Comparison of ENCODE assay signal across 25 mouse cellular contexts in the genomic region with DNA sequence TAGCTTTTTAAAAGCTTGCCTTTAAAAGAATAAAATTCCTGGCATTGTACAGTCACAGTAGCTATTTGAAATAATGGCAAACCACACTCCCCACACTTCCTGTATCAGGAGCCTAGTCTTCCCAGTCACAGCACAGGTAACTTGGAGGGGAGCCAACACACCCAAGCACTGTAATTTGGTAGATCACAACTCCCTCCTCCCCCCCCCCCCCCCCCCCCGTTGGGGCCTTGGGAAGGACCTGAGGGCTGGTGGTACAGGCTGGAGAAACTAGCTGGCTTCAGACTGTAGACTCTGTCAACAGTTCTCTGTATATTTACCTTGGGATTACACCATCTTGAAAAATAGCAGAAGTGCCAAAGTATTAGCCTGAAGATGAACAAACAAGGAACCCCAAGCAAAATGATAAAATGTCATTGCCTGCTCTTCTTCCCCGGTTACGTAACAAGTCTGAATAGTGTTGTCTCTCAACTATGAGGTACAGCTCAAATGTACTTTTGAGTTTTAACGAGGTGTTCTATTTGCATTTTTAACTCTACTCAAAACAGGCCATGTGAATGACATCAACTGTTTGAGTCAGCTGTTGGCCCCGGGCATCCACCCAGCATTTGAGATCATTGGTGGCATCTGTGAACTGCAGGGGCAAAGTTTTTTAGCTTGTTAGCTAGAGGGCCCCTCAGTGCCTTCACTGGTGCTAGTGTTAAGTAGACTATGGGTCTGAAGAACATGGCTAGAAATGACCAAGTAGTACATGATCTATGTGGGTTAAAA. TPM values are rescaled to one million over a fixed set of nuclear protein-coding genes. Genes with fewer than 3 reads are reported as not detected.
DNase-seq lines count a peak whose midpoint lies in the region; ATAC-seq and TF ChIP-seq lines count a peak whose summit lies in the region.
"Had no signal": no experiment of that assay in that cellular context is flagged by ENCODE, and none has a peak within 500 bp of the region (broad histone marks: within the 10 kb centered on the region; RNA-seq: fewer than 3 reads in every experiment).

No protein-coding gene starts in this region.

- H3K9ac ChIP-seq in liver, embryonic 15.5 days = no peak overlapping the region
- H3K9ac ChIP-seq in liver, embryonic 12.5 days = no peak overlapping the region
- H3K9ac ChIP-seq in stomach, embryonic 15.5 days = no peak overlapping the region
- H3K9ac ChIP-seq: forebrain, embryonic 12.5 days; heart, embryonic 13.5 days; hindbrain, embryonic 13.5 days; liver, embryonic 13.5 days; neural tube, embryonic 13.5 days had no signal

- no peak overlapping the region for H3K4me3 ChIP-seq in gastrocnemius, adult 2 months
- no peak overlapping the region for H3K4me3 ChIP-seq in liver, embryonic 15.5 days (replicated peaks)
- no peak overlapping the region for H3K4me3 ChIP-seq in liver, embryonic 12.5 days
- no peak overlapping the region for H3K4me3 ChIP-seq in stomach, embryonic 15.5 days (replicated peaks)
- H3K4me3 ChIP-seq: forebrain, embryonic 12.5 days; heart, embryonic 13.5 days; hindbrain, embryonic 13.5 days; layer of hippocampus, adult 2 months; left cerebral cortex, adult 2 months; liver, embryonic 13.5 days; megakaryocyte, embryonic 14.5 days; neural tube, embryonic 13.5 days had no signal

- no peaks in the 10 kb centered on the region for H3K36me3 ChIP-seq in liver, embryonic 15.5 days (replicated peaks)
- H3K36me3 ChIP-seq in liver, embryonic 12.5 days = no peaks in the 10 kb centered on the region
- no peaks in the 10 kb centered on the region for H3K36me3 ChIP-seq in stomach, embryonic 15.5 days
- H3K36me3 ChIP-seq: forebrain, embryonic 12.5 days; heart, embryonic 13.5 days; hindbrain, embryonic 13.5 days; liver, embryonic 13.5 days; neural tube, embryonic 13.5 days had no signal

- TF ChIP-seq CTCF in gastrocnemius, adult 2 months (IDR thresholded peaks at IDR 0.05) = no peak

- no peaks in the 10 kb centered on the region for H3K4me1 ChIP-seq in liver, embryonic 15.5 days (replicated peaks)
- no peaks in the 10 kb centered on the region for H3K4me1 ChIP-seq in liver, embryonic 12.5 days
- no peaks in the 10 kb centered on the region for H3K4me1 ChIP-seq in stomach, embryonic 15.5 days
- H3K4me1 ChIP-seq: forebrain, embryonic 12.5 days; hindbrain, embryonic 13.5 days; liver, embryonic 13.5 days; megakaryocyte, embryonic 14.5 days; neural tube, embryonic 13.5 days had no signal

- intact Hi-C loops in gastrocnemius, adult 2 months (cut with DNase I) = no loop called here

- ATAC-seq in liver, embryonic 15.5 days (ENCODE audit: insufficient read depth) = 0 out of 2 replicates have a peak, but pooled peaks have one; percentile 31
- no peak for ATAC-seq in liver, embryonic 12.5 days
- ATAC-seq in stomach, embryonic 15.5 days (ENCODE audit: insufficient read depth, low FRiP score, low read depth) = peak; percentile 47; the same call in 1 of the 2 replicates
- ATAC-seq: inflammation-experienced regulatory T-cells, adult 6 months had no signal

- 56% methylated on average over 5 of the region's 5 CpGs for WGBS in liver, embryonic 15.5 days (ENCODE audit: insufficient replicate concordance)
- WGBS in liver, embryonic 12.5 days (ENCODE audit: insufficient replicate concordance) = 65% methylated on average over 5 of the region's 5 CpGs
- 69% methylated on average over 5 of the region's 5 CpGs for WGBS in stomach, embryonic 15.5 days

- no peak overlapping the region for H3K4me2 ChIP-seq in liver, embryonic 15.5 days
- no peak overlapping the region for H3K4me2 ChIP-seq in liver, embryonic 12.5 days
- H3K4me2 ChIP-seq in stomach, embryonic 15.5 days = no peak overlapping the region
- H3K4me2 ChIP-seq: forebrain, embryonic 12.5 days; heart, embryonic 13.5 days; hindbrain, embryonic 13.5 days; liver, embryonic 13.5 days; neural tube, embryonic 13.5 days had no signal

- no peaks in the 10 kb centered on the region for H3K27me3 ChIP-seq in liver, embryonic 15.5 days
- no peaks in the 10 kb centered on the region for H3K27me3 ChIP-seq in liver, embryonic 12.5 days (replicated peaks)
- no peaks in the 10 kb centered on the region for H3K27me3 ChIP-seq in stomach, embryonic 15.5 days (replicated peaks)
- H3K27me3 ChIP-seq: CH12.LX; forebrain, embryonic 12.5 days; heart, embryonic 13.5 days; hindbrain, embryonic 13.5 days; liver, embryonic 13.5 days; megakaryocyte, embryonic 14.5 days; neural tube, embryonic 13.5 days had no signal

- peak overlapping the region; percentile 49; the same call in 1 of the 2 replicates for H3K27ac ChIP-seq in gastrocnemius, adult 2 months
- H3K27ac ChIP-seq in liver, embryonic 15.5 days (replicated peaks) = no peak overlapping the region
- no peak overlapping the region for H3K27ac ChIP-seq in liver, embryonic 12.5 days
- H3K27ac ChIP-seq in stomach, embryonic 15.5 days = no peak overlapping the region
- H3K27ac ChIP-seq: forebrain, embryonic 12.5 days; heart, embryonic 13.5 days; hindbrain, embryonic 13.5 days; layer of hippocampus, adult 2 months; left cerebral cortex, adult 2 months; liver, embryonic 13.5 days; neural tube, embryonic 13.5 days had no signal

- no peaks in the 10 kb centered on the region for H3K9me3 ChIP-seq in liver, embryonic 15.5 days (replicated peaks)
- 0 out of 2 replicates have a peak, but pooled peaks cover 5% of the 10 kb centered on the region for H3K9me3 ChIP-seq in liver, embryonic 12.5 days (replicated peaks)
- no peaks in the 10 kb centered on the region for H3K9me3 ChIP-seq in stomach, embryonic 15.5 days
- H3K9me3 ChIP-seq: forebrain, embryonic 12.5 days; heart, embryonic 13.5 days; hindbrain, embryonic 13.5 days; liver, embryonic 13.5 days; neural tube, embryonic 13.5 days had no signal

- peak; percentile 49 for DNase-seq in gastrocnemius, adult 2 months
- DNase-seq in gastrocnemius, postnatal 4 days (ENCODE audit: low spot score in 2 of 2) = no peak
- peak; percentile 49 for DNase-seq in Muller cell, postnatal 12 days (ENCODE audit: inconsistent ontology term)
- no peak for DNase-seq in right cerebral cortex, postnatal 36 days (ENCODE audit: low spot score in 2 of 2)
- DNase-seq: cerebellum, adult 8-10 months; kidney, adult 2 months; kidney, postnatal 10 days; left cerebral cortex, postnatal 4 days; liver, embryonic 13.5 days; midbrain, embryonic 14.5 days; right cerebral cortex, postnatal 25 days; thymus, postnatal 36 days had no signal

RNA-seq across cellular contexts. Expression of a gene that starts 33.7 kb away (rescaled TPM):
- 1 to 10 TPM; 5.1 to 8.5 TPM for total RNA-seq in gastrocnemius, adult 2 months (2021)
- total RNA-seq in gastrocnemius, postnatal 4 days (2021) = 10 to 100 TPM; 53.1 to 56.9 TPM
- 0.47 and 0.77 TPM in 2 replicates for polyA plus RNA-seq in liver, embryonic 15.5 days (2015; fragmentation: Nextera tagmentation; extraction: Ambion mirVana)
- polyA plus RNA-seq in liver, embryonic 12.5 days (2016; fragmentation: Nextera tagmentation; extraction: Ambion mirVana) = 0.82 and 0.89 TPM in 2 replicates
- polyA plus RNA-seq in stomach, embryonic 15.5 days (2015; fragmentation: Nextera tagmentation; extraction: Ambion mirVana) = 8.7 and 9.3 TPM in 2 replicates
- total RNA-seq: MEL had no signal

Comparison
In these comparisons a context has a peak if more than half of its experiments do, and no peak if none do; other contexts are left out.
1. DNase-seq: peak in gastrocnemius, adult 2 months (single experiment) and Muller cell, postnatal 12 days (single experiment); none in gastrocnemius, postnatal 4 days (0 of 2) and right cerebral cortex, postnatal 36 days (0 of 2).